Mouse (Mus musculus): ENCODE data around the gene Uhrf1bp1l. TPM values are rescaled to one million over a fixed set of nuclear protein-coding genes. Genes with fewer than 3 reads are reported as not detected.
A peak's percentile ranks its signal among the peaks of the same experiment; 100 is the strongest.
"Not testable (repeated sequence)": the region's sequence is repeated elsewhere in the genome, so short reads cannot be mapped to it uniquely, and the experiment has no call there.

The Uhrf1bp1l gene
- 92.7 and 129 TPM in 2 replicates for total RNA-seq (2021)
- long read RNA-seq, full-length matches to known transcripts, result 1 of 26 reads
- long read RNA-seq, partial matches to known transcripts, result 23 of 26 reads
- long read RNA-seq, other reads (novel, unspliced or antisense), result 2 of 26 reads

DNA sequence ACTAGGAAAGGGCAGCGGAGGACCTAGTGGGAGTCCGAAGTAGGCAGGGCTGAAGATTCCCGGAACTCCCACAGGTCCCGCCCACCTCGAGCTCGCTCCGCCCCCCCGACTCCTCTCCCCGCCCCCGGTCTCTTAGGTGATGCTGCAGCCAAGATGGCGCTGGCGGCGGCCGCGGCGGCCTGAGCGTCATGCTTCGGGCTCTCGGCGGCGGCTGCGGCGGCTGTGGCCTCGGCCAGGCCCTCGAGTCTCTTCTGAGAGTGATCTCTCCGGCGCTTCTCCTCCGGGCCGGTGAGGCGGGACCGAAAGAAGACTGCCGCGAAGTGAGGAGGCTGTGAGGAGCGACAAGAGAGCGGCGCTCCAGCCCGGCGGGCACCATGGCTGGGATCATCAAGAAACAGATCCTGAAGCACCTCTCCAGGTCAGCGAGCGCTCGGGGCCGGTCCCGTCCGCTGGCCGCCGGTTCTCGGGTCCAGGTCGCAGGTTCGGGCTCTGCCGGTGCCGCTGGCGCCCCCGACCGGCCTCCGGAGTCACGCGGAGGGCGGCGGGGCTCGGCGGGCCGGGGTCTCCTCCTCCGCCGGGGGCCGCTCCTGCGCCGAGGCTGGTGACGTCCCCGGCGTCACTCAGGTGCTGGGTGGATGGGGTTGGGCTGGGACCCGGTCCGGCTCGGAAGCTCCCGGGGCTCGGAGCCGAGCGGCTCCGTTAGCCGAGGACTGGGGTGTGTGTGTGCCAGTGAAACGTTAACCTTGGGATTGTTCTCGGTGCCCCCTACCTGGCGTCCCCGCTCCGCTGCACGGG is at the start of gene Uhrf1bp1l:
Uhrf1bp1l (plus strand) TSS at position 121 of the 795 bp plus-strand sequence.
- DNase-seq, result peak; percentile 96

DNA sequence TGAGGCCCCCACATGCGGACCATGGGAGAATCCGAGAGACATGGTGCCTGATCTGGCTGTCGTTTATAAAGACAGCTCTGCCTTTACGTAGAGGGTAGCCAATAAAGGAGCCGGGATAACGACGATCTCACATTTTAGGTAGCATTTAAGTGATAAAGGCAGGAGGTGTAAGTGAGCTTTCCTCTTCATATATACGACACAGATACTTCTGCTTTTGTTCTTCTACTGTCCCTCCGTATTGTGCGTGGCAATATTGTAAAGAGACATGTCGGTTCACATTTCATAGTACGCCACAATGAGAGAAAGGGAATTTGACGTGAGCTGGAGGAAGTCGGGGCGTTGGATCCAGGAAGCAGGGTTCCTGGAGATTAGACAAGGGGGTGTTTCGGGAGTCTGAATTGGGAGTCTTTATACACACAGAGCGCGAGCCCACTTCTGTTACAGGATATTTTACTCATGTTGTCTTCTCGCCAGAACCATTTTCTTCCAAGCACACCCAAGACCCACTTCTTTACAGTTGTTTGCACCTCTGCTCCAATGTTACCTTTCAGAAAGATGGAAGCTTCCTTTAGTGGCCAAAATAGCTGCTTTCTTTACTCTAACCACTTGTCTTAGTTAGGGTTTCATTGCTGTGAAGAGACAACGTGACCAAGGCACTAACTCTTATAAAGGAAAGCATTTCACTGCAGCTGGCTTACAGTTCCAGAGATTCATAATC is 49.4 kb upstream of the Uhrf1bp1l start:
- no peak for DNase-seq

DNA sequence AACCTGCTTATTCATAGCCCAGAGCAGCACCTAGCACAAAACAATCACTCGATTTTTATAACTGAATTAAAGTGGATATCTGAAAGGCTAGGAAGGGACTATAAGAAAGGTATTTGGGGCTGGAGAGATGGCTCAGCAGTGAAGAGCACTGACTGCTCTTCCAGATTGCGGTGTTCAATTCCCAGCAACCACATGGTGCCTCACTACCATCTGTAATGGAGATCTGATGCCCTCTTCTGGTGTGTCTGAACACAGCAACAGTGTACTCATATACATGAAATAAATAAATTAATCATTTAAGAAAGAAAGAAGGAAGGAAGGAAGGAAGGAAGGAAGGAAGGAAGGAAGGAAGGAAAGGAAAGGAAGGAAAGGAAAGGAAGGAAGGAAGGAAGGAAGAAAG is 48.5 kb upstream of the Uhrf1bp1l start:
- DNase-seq, result not testable (repeated sequence)

DNA sequence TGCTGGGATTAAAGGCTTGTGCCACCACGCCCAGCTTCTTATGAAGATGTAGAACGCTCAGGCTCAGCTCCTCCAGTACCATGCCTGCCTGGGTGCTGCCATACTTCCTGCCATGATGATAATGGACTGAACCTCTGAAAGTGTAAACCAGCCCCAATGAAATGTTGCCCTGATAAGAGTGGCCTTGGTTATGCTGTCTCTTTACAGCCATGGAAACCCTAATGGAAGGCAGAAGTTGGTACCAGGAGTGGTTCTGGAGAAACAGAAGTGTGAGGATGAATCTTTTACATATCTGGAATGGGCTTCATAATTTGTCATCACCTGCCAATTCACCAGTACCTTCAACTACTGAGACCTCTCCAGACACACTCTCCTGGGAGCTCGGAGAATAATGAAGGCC is 46.8 kb upstream of the Uhrf1bp1l start:
- no peak for DNase-seq

DNA sequence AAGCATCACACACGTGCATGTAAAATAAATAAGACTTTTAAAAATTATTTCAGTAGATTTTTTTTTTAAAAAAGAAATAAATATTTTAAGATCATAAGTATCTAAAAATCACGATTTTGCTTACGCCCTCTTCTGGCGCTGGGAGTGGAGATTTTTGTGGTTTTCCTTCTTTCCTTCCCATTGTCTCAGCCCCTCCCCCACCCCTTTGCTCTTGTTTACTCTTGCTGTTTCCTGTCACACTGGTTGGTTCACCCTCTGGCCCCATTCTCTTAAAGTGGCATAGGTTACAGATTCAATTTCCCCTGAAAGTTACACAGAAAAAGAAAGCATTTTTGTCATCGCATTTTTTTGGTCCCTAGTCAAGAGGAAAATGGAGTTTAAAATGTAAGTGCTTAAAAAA is 41.7 kb upstream of the Uhrf1bp1l start:
- no peak for DNase-seq

DNA sequence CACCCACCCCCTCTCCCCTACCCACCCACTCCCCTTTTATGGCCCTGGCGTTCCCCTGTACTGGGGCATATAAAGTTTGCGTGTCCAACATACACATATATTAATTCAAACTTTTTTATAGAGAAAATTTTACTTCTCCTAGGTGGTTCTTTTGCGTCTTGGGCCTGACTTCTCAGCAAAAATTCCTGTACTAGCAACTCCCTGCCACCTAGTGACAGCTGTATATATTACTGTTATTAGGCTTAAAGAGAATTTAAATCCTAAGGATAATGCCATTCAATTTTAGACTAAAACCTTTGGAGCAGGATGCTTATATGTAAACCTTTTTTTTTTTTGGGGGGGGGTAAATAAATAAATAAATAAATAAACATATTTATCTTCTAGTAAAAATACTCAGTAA is 37.4 kb upstream of the Uhrf1bp1l start:
- no peak for DNase-seq

DNA sequence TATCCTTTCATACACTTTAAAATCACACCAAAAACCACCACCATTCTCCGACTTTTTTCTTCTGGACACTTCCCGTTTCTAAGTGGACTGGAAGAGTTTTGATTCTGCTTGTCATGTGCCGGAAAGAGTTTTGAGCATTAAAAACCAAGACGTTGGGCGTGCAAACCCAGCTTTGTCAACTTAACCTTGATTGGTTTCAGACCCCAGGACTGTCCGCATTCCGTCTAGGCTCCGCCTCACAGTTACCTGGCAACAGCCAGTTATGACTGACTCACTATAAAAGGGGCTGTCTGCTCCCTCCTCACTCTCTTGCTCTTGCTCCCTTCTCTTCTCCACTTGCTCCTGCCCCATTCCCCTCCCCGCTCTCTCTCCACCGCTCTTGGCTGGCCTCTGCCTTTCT is 36.1 kb upstream of the Uhrf1bp1l start:
- peak; percentile 23 for DNase-seq

DNA sequence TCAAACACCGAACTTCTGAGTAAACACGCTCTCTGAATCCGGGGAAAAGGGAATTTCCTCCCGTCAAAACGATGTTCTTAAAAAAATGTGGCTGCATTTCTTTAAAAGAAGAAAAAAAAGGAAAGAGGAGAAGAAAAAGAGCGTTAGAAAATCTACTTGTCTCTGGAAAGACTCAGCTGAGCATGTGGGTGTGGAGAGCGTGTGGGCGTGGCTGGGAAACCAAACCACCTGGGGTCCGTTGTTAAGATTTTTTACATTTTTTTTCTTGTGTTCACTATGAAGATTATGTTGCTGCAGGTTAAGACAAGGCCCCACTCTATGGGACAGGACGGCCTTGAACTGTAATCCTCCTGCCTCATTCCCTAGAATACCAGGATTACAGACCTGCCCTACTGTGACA is 29.9 kb upstream of the Uhrf1bp1l start:
- DNase-seq, result no peak

DNA sequence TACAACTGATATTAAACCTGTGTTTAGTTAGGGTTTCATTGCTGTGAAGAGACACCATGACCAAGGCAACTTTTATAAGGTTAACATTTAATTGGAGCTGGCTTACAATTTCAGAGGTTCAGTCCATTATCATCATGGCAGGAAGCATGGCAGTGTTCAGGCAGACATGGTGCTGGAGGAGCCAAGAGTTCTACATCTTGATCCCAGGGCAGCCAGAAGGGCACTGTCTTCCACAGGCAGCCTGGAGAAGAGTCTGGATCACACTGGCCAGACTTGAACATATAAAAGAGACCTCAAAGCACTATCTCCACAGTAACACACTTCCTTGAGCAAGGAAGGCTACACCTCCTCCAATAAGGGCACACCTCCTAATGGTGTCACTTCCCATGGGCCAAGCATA is 24.5 kb upstream of the Uhrf1bp1l start:
- no peak for DNase-seq

DNA sequence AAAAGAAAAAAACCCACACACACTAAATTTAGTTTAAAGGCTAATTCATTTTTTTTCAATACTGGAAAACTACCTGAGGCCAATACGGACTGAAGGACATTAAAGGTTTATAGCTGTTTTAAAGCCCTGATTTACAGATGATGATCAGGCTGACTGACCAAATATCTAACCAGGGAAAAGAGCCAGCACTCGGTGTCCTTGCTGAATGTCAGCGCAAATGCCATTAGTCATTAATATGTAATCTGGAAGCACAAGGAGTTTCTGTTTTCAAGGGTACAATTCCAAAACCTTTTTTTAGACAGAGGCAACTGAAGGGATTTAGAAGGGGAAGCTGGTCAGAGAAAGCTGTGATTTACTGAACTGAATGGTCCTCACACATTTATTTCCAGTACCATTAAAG is 24.0 kb upstream of the Uhrf1bp1l start:
- DNase-seq, result peak; percentile 30

DNA sequence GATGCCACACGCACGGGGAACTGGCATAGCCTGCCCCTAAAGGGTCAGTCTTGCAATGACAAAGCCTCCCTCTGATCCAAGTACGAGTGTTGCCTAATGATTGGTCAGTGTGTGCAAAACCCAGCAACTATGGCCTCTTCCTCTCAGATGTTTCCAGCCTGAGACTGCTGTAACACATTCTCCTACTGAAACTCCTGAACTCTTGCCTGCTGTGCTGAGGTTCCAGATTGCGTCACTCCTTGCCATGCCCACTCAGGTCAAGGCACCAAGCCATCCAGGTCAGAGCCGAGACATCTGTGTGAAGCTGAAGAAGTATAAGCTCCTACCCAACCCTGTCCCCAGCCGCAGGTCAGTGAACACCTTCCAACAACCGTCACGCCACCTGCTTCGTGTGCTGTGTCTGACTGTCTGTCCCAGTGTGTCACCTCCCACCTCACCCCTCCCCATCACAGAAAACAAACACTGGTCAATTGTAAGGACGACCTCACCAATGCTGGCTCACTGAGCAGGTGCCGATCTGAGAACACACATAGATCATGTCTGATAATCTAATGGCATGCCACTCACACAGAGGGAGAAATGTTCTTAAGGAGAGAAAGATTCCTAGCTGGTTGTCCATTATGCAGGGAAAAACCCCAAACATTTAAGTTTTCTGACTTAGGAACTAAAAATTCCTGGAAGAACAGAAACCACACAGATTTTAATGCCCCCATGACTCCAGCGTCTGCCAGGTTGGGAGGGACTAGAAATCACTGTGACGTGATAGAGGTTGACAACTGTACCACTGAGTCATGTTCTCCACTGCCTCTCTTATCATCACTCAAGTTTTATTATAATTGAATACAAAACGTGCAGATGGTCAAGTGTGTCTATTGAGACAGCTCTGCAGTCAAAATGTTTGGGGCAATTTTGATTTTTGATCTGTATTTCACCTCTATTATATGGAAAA is 22.3 kb upstream of the Uhrf1bp1l start:
- DNase-seq, result peak; percentile 22

DNA sequence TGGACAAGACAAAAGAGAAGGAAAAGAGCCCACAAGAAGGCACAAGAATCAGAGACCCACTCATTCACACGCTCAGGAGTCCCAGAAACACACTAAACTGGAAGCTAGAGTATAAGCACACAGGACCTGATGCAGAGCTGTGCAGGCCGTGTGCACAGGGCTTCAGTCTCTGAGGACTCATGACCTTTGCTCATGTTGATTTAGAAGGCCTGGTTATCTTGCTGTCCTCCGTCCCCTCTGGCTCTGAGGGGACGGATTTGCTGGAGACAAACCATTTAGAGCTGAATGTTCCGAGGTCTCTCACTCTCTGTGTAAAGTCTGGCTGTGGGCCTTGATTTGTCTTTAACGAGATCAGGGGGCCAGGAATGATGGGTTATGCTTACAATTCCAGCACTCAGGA is 14.4 kb upstream of the Uhrf1bp1l start:
- DNase-seq, result no peak

DNA sequence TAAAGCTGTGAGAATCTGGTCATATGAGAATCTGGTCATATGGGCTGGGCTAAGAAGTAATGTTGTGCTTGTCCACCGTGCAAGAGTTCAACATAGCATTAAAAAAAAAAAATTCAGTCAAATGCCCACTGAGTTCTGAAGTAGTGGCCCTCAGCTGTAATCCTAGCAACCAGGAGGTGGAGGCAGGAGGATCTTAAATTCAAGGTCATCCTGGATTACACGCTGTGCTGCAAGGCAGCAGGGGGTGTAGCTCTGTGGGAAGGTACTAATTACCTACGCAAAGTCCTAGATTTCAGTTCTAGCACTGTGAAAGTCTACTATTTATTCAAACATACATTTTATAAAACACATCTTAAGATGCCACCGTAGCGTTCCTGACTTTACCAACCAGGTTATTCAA is 13.4 kb upstream of the Uhrf1bp1l start:
- no peak for DNase-seq

DNA sequence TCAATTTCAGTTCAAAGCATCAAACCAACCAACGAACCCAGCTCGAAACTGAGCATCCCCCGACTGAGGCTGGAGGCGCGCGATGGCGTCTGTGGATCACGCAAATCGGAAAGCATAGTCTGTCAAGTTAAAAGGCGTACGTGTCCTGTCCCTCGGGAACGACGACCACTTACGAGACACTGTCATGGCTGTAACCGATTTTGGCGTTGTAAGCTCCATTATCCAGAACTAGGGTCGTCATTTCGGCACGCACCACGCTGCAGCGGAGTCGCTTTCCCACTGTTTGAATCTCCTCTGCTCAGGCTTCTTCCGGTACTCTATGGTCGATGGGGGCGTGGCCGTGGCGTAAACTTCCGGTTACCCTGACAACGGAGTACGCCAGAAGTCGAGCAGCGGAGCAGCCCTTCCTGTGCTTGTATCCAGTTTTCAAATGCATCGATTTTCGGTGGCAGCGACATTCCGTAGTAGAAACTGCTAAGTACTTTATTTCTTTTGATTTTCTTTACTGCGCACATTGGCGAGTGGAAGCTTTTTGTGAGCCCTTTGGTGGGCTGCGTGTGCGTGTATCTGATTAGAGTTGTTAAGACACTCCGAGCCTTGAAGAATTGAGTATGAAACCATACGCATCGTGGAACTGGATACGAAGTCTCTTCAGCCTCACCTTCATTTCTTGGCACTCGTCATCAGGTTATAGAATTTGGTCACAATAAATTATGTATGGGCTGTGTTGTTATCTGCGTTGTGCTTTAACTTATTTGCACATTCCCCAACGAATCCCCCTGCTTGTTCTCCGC is 12.6 kb upstream of the Uhrf1bp1l start, which contains the start of gene Actr6:
Actr6 (minus strand) TSS at position 295 of the 794 bp plus-strand sequence.
- DNase-seq, result peak; percentile 92

DNA sequence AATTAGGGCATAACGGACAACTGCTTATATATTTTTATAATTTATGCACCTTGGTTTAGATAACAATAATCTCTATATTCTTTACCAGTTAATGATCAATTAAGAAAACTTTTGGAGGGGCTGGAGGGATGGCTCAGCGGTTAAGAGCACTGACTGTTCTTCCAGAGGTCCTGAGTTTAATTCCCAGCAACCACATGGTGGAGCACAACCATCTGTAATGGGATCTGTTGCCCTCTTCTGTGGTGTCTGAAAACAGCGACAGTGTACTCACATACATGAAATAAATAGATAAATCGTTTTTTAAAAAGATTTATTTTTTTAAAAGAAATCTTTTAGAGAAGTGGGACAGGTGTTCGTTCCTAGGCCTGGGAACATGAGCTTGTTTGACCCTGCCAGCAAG is 7.7 kb upstream of the Uhrf1bp1l start:
- no peak for DNase-seq

DNA sequence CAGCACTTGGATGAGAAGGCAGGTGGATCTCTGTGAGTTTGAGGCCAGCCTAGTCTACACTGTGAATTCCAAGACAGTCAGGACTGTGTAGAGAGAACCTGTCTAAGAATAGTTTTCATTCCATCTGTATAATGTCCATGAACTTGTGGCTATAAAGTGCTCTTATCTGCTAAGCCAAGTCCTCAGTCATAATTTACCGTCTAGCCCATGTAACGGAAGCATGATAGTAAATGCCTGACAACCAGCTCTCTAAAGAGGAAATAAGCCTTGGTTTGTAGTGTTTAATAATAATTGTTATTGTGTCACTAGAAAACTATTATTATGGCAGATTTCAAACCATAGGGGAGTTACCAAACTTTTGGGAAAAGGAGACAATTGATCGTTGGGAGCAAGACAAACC is 6.9 kb upstream of the Uhrf1bp1l start:
- DNase-seq, result no peak

DNA sequence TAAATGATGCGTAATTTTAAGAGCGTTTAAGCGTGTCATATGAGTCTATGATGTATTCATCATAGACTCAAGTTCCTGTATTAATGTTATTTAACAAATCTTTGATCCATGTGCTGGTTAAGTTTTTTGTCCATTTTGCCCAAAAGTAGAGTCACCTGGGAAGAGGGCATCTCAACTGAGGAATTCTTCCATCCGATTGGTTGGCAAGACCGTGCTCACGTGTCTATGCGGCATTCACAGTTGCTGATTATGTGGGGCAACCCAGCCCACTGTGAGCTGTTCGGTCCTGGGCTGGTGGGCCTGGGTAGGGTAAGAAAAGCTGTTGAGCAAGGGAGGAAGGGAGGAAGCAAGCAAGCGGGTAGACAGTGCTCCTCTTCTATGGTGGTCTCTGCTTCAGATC is 6.4 kb upstream of the Uhrf1bp1l start:
- no peak for DNase-seq

DNA sequence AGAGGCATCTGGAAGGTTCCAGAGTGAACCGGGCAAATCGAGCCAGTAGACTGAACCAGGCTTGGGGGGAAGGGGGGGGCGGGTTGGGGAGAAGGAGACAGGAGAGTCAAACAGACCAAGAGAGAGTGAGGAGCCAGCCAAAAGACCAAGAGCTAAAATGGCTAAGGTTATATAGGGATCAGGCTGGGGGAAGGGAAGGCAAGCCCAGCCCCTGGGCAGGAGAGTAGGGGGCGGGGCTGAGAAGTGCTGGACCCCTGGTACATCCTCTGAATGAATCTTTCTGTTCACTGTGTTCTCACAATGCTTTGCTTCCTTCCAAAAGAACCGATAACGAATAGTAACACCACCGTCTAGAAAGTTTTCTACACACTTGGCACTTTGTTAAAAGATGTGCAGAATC is 5.1 kb upstream of the Uhrf1bp1l start:
- no peak for DNase-seq

DNA sequence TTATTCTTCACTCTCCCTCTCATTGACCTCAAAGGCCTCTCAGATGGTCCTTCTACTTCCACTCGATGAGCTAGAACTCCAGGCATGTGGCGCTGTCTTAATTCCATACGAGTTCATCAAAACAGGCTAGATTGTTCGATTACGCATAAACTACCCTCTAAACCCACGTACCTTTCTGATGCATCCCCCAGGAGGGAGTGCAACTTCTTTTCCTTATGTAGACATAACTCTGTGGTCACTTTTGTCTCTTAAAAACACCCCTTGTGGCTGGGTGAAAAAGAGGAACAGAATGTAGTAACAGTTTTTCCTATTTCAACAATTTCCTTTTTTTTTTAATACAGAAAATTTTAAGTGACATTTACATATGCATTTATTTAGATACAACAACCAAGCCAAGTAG is 3.8 kb upstream of the Uhrf1bp1l start:
- no peak for DNase-seq

DNA sequence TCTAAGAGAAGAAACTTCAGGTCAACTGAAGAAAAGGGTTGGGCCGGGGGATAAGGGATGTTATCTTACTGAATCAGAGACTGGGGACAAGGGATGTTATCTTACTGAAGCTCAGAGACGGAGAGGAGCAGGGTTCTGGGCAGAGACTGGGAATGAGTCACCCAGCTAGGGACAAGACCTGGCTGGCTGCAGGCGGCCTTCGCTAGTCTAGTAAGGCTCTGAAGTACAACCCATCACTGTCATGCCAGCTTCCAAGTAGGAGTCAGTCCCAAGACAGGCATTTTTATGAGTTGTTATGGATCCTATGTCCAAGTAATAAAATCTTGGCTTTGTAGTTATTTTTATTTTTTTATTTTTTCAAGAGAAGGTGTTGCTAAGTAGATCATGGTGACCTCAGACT is 1.5 kb upstream of the Uhrf1bp1l start:
- DNase-seq, result peak; percentile 40

DNA sequence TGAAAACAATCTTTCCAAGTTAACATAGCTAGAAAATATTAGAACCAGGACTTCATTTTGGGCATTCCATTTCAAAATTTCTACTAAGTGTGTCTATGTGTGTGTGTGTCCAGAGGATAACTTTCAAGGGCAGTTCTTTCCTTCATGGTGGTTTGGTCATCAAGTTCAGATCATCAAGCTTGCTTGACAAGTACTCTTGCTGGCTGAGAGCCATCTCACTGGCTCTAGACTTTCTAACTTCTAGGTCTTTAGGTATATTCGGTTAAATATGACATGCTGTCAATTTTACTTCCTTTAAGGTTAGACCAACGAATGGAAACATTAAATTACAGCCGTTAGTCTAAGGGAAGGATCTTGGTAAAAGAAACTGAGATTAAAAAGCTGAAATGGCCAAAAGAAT is 450 bp upstream of the Uhrf1bp1l start:
- DNase-seq, result no peak

DNA sequence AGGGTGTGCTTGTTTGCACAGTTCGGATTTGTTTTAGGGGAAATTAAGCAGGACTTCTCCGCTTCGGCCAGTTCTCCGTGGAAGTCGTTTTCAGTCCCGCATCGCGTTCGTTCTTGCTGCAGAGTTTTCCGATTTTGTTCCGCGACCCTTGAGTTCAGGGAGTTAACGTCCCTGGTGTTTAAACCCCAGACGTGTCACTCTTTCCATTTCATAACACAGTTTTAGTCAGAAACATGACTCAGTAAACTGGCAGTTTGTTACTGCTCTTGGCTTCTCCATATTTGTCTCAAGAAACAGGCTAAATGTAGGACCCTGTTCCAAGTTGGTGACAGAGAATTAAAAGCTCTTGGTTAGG is 852 bp downstream of the Uhrf1bp1l start:
- DNase-seq, result no peak
